Mouse (Mus musculus) forebrain, embryonic 15.5 days (tissue): ENCODE measurements at regions not wholly inside any gene's neighbourhood (a gene's known extent, or its start where the extent isn't known, plus 50 kb on each side); places are given as distances from the start of the nearest gene placed in this dataset.
A peak's percentile ranks its signal among the peaks of the same experiment; 100 is the strongest.

ENCODE experiments used
- ATAC-seq: fragments of 200-750 bp; cut with Nextera tagmentation; replicated peaks from 2 replicates; pipeline ENCODE4 v1.8.0; 2017; ENCODE audit warnings: mild to moderate bottlenecking, moderate TSS enrichment, moderate library complexity
- H3K27ac ChIP-seq: fragments of 300-500 bp; sonication (generic); replicated peaks from 2 replicates; pipeline ENCODE4 v1.5.1; 2015; ENCODE audit warnings: mild to moderate bottlenecking, inconsistent platforms
- H3K27me3 ChIP-seq: fragments of 300-500 bp; sonication (generic); 2 replicates; pipeline ENCODE4 v1.6.1; 2015; ENCODE audit warnings: inconsistent platforms
- H3K36me3 ChIP-seq: fragments of 300-500 bp; sonication (generic); 2 replicates; pipeline ENCODE4 v1.6.1; 2015; ENCODE audit warnings: mild to moderate bottlenecking, inconsistent platforms
- H3K4me1 ChIP-seq: fragments of 300-500 bp; sonication (generic); 2 replicates; pipeline ENCODE4 v1.6.1; 2015; ENCODE audit warnings: inconsistent platforms
- H3K4me2 ChIP-seq: fragments of 300-500 bp; sonication (generic); replicated peaks from 2 replicates; pipeline ENCODE4 v1.6.1; 2015; ENCODE audit warnings: mild to moderate bottlenecking, inconsistent platforms
- H3K4me3 ChIP-seq: fragments of 300-500 bp; sonication (generic); 2 replicates; pipeline ENCODE4 v1.5.1; 2015; ENCODE audit warnings: mild to moderate bottlenecking, inconsistent platforms
- H3K9ac ChIP-seq: fragments of 300-500 bp; sonication (generic); replicated peaks from 2 replicates; pipeline ENCODE4 v1.6.1; 2015; ENCODE audit warnings: mild to moderate bottlenecking, inconsistent platforms
- H3K9me3 ChIP-seq: fragments of 300-500 bp; sonication (generic); 2 replicates; pipeline ENCODE4 v1.6.1; 2016; ENCODE audit warnings: inconsistent platforms
- WGBS: fragments of 180-500 bp; shearing (Covaris S2); methylation state at CpG from one replicate; pipeline ENCODE4 v1.1.7; 2015; ENCODE audit warnings: mixed read lengths; 5-methylcytosine and 5-hydroxymethylcytosine counted together

DNA sequence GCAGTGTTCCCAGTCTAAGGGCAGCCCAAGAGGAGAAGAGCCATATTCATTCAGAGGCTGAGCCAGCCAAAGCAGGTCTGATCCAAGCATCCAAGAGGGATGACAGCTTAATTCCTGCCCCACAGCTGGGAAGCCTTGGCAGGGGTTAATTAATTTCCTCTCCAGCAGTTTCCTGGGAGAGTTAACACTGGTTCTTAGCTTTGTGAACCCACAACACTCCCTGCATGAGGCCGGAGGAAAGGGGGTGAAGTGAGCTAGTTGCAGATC lies 394.9 kb downstream of the Mllt3 start:
- H3K9me3 ChIP-seq = no peaks in the 10 kb centered on the region
- H3K36me3 ChIP-seq = no peaks in the 10 kb centered on the region
- H3K27me3 ChIP-seq = no peaks in the 10 kb centered on the region
- peaks cover 8% of the 10 kb centered on the region for H3K4me1 ChIP-seq
- ATAC-seq = peak; percentile 46; the same call in 1 of the 2 replicates
- no peak overlapping the region for H3K27ac ChIP-seq
- 0% methylated on average over 1 of the region's 1 CpGs for WGBS
- H3K4me2 ChIP-seq = no peak overlapping the region
- H3K4me3 ChIP-seq = no peak overlapping the region
- no peak overlapping the region for H3K9ac ChIP-seq

DNA sequence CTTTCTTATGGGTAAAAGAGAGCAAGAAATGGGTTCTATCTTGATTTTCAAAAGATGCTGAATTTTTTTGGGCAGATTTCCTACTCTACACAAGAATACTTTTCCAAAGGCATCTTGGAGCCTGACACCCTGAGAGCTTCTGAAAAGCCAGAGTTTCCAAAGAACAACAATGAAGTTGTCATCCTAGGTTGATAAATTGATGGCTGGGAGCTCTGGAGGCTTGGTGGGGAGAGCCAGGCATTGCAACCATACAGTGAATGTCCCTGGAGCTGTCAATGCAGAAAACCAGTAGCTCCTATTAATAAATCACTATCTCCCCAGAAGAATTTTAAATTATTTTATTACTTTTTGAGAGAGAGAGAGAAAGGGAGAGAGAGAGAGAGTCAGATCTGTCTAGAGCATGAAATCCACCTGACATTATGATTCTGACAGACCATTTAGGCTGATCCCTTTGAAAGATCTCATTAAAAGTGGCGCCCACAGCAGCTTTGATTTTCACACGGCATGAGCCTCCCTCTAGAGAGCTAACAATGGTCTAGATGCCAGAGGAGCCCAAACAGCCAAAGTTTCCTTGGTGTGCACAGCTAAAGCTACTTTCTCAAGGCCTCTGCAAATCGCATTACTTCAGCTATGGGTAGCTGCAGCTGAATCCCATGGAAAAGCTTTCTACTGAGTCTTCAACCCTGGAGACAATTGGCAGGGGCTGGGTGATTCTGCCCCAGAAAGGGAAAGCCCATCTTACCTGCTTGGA lies 395.4 kb downstream of the Mllt3 start:
- Histone ChIP-seq H3K27me3 (no peaks in the 10 kb centered on the region), H3K4me3 (no peak overlapping the region), H3K27ac (no peak overlapping the region), H3K36me3 (no peaks in the 10 kb centered on the region), H3K9me3 (no peaks in the 10 kb centered on the region), H3K4me1 (peaks cover 8% of the 10 kb centered on the region), H3K9ac (no peak overlapping the region), H3K4me2 (no peak overlapping the region)
- no peak for ATAC-seq
- 12% methylated on average over 3 of the region's 3 CpGs for WGBS

DNA sequence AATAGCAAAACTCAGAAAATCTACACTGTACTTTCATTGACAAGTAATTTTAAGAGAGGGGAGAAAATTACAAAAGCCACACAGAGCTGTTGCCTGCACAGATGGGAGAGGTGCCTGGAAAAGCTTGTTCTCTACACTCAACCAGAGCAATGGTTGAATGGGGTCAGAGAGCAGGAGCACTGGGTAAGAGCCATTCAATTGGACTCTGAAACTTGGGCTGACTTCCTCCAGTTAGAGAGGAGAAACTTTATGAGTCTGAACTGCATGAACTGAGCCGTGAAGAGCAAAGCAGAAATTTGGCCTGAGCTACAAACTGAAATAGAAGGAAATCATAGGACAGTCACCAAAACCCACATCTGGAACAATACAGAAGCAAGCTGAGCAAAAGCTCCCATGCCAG lies 380.8 kb upstream of the Slc24a2 start:
- no peaks in the 10 kb centered on the region for H3K9me3 ChIP-seq

GRCm38 (mm10) chr4:87593644-87594043 lies 363.4 kb upstream of the Slc24a2 start:
- 83% methylated on average over 3 of the region's 3 CpGs for WGBS
- Histone ChIP-seq H3K36me3 (no peaks in the 10 kb centered on the region), H3K27me3 (no peaks in the 10 kb centered on the region), H3K4me2 (no peak overlapping the region), H3K4me1 (no peaks in the 10 kb centered on the region), H3K9me3 (no peaks in the 10 kb centered on the region), H3K27ac (no peak overlapping the region), H3K4me3 (no peak overlapping the region), H3K9ac (no peak overlapping the region)
- no peak for ATAC-seq

More for the DNA sequence above, 380.8 kb upstream of the Slc24a2 start:
- ATAC-seq = no peak
- Histone ChIP-seq H3K4me3 (no peak overlapping the region), H3K36me3 (no peaks in the 10 kb centered on the region), H3K27me3 (no peaks in the 10 kb centered on the region), H3K4me1 (no peaks in the 10 kb centered on the region), H3K27ac (no peak overlapping the region), H3K4me2 (no peak overlapping the region), H3K9ac (no peak overlapping the region)
- WGBS = 94% methylated on average over 1 of the region's 1 CpGs

DNA sequence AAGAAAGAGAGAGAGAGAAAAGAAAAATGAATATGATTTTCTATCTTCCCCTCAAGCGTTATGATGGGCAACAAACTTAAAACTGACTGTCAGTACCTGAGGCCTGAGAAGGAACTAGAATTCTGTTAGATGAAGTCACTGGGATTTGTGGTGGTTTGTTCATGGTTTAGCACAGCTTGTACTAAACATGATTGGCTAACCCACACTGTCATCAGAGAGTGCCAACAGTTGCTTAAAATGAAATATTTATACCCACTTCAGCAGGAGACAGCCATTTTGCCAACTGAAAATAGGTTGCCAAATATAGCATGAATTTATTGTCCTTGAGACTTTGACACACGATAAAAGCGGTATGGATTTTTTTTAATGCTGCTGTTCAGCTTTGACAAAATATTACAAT lies 360.5 kb upstream of the Slc24a2 start:
- H3K4me1 ChIP-seq = no peaks in the 10 kb centered on the region
- no peaks in the 10 kb centered on the region for H3K9me3 ChIP-seq
- no peak; the same call in 1 of the 2 replicates for ATAC-seq
- H3K9ac ChIP-seq = no peak overlapping the region
- WGBS = 75% methylated on average over 3 of the region's 3 CpGs
- no peak overlapping the region for H3K27ac ChIP-seq
- H3K4me2 ChIP-seq = no peak overlapping the region
- no peaks in the 10 kb centered on the region for H3K27me3 ChIP-seq
- H3K36me3 ChIP-seq = no peaks in the 10 kb centered on the region
- no peak overlapping the region for H3K4me3 ChIP-seq

- Histone ChIP-seq H3K36me3 (no peaks in the 10 kb centered on the region), H3K9ac (no peak overlapping the region), H3K27me3 (no peaks in the 10 kb centered on the region), H3K4me1 (no peaks in the 10 kb centered on the region), H3K4me3 (no peak overlapping the region), H3K27ac (no peak overlapping the region), H3K9me3 (no peaks in the 10 kb centered on the region), H3K4me2 (no peak overlapping the region)
- WGBS = 62% methylated on average over 3 of the region's 3 CpGs
- ATAC-seq = no peak
These were observed 347.9 kb upstream of the Slc24a2 start for GRCm38 (mm10) chr4:87578164-87578563.

- Histone ChIP-seq H3K9me3 (no peaks in the 10 kb centered on the region), H3K27me3 (no peaks in the 10 kb centered on the region), H3K4me1 (peaks cover 9% of the 10 kb centered on the region), H3K9ac (no peak overlapping the region), H3K4me2 (peak overlapping the region; percentile 35), H3K4me3 (no peak overlapping the region), H3K27ac (no peak overlapping the region), H3K36me3 (no peaks in the 10 kb centered on the region)
- WGBS = 67% methylated on average over 8 of the region's 8 CpGs
- ATAC-seq = no peak
These were observed 340.7 kb upstream of the Slc24a2 start for GRCm38 (mm10) chr4:87570950-87571349.

- Histone ChIP-seq H3K9me3 (no peaks in the 10 kb centered on the region), H3K9ac (no peak overlapping the region), H3K4me2 (peak overlapping the region; percentile 35), H3K4me3 (0 out of 2 replicates have a peak overlapping the region, but pooled peaks have one; percentile 9), H3K27ac (no peak overlapping the region), H3K36me3 (no peaks in the 10 kb centered on the region), H3K27me3 (no peaks in the 10 kb centered on the region), H3K4me1 (peaks cover 9% of the 10 kb centered on the region)
- 35% methylated on average over 13 of the region's 13 CpGs for WGBS
- ATAC-seq = peak; percentile 91
These were observed 340.2 kb upstream of the Slc24a2 start for GRCm38 (mm10) chr4:87570470-87570891.

- H3K9me3 ChIP-seq = no peaks in the 10 kb centered on the region
- H3K4me2 ChIP-seq = no peak overlapping the region
- no peak for ATAC-seq
- peaks cover 9% of the 10 kb centered on the region for H3K4me1 ChIP-seq
- no peaks in the 10 kb centered on the region for H3K36me3 ChIP-seq
- H3K27me3 ChIP-seq = no peaks in the 10 kb centered on the region
- WGBS = 72% methylated on average over 2 of the region's 2 CpGs
- H3K4me3 ChIP-seq = no peak overlapping the region
- no peak overlapping the region for H3K9ac ChIP-seq
- H3K27ac ChIP-seq = no peak overlapping the region
These were observed 336.3 kb upstream of the Slc24a2 start for GRCm38 (mm10) chr4:87566616-87567015.

GRCm38 (mm10) chr4:87554912-87555311 lies 324.6 kb upstream of the Slc24a2 start:
- no peak overlapping the region for H3K4me2 ChIP-seq
- 81% methylated on average over 3 of the region's 3 CpGs for WGBS
- ATAC-seq = no peak
- H3K27me3 ChIP-seq = no peaks in the 10 kb centered on the region
- H3K27ac ChIP-seq = no peak overlapping the region
- no peaks in the 10 kb centered on the region for H3K9me3 ChIP-seq
- H3K36me3 ChIP-seq = no peaks in the 10 kb centered on the region
- H3K9ac ChIP-seq = no peak overlapping the region
- H3K4me1 ChIP-seq = no peaks in the 10 kb centered on the region
- no peak overlapping the region for H3K4me3 ChIP-seq
